Mouse (Mus musculus) G1E (cell line): ENCODE measurements around the gene Olfr867.

Experiments used
- CTCF ChIP-seq: IDR thresholded peaks from 2 replicates; pipeline ENCODE4 v1.5.1; 2012; ENCODE audit warnings: low read depth, low read length, inconsistent platforms, mixed read lengths
- GATA1 ChIP-seq: IDR thresholded peaks from 2 replicates; pipeline ENCODE4 v1.6.1; 2012; ENCODE audit warnings: borderline replicate concordance, low read length, inconsistent platforms, mixed read lengths
- GATA2 ChIP-seq: IDR thresholded peaks from 2 replicates; pipeline ENCODE4 v1.6.1; 2012; ENCODE audit warnings: low read depth, low read length, inconsistent platforms, borderline replicate concordance
- POLR2AphosphoS5 ChIP-seq: IDR thresholded peaks from 2 replicates; pipeline ENCODE4 v1.6.1; 2012; ENCODE audit warnings: low read depth, low read length, inconsistent platforms; ENCODE audit not compliant: insufficient replicate concordance

DNA sequence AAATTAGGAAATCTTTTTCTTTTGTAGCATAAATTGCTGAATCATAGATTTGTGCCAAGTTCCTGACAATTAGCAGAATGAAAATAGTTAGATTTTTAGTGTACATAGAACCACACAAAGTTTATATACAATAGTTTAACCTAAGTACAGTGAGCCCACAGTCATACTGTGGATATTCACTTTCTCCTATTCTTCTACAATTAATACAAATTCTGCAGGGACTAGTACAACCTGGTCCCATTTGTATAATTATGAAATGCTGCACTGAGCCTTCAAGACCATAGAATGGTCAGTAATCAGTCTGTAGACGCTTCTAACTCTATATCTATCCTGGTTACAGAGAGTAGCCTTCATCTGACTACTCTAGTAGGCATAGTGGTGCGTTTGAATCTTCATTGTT, 41.0 kb upstream of the Olfr867 start, which contains the start of gene Olfr868:
- TF ChIP-seq POLR2AphosphoS5 (no peak), CTCF (no peak), GATA1 (no peak), GATA2 (no peak)
